Mouse (Mus musculus) layer of hippocampus, adult 2 months (tissue): Measurements from ENCODE around the gene Rmdn3. TPM values are rescaled to one million over a fixed set of nuclear protein-coding genes. Genes with fewer than 3 reads are reported as not detected.

Source experiments
- DNase-seq, 2 experiments: peaks; one replicate each; pipeline ENCODE4 v3.0.0; 2022; ENCODE audit warnings: low spot score in 2 of 2
- H3K27ac ChIP-seq: fragments of 200-600 bp; 2 replicates; pipeline ENCODE4 v1.8.1; 2022
- H3K4me3 ChIP-seq: fragments of 200-600 bp; 2 replicates; pipeline ENCODE4 v1.8.1; 2022; ENCODE audit warnings: mild to moderate bottlenecking
- CTCF ChIP-seq: fragments of 200-600 bp; conservative IDR thresholded peaks from 2 replicates; pipeline ENCODE4 v1.8.1; 2022; ENCODE audit warnings: antibody characterized with exemption, mild to moderate bottlenecking, moderate library complexity
- long read RNA-seq, 2 experiments: library from polyadenylated mRNA; stranded (forward); transcript quantifications; one replicate each; pipeline ENCODE4 v2.0.0; 2021; ENCODE audit warnings: borderline mapping rate in 2 of 2
- total RNA-seq, 2 experiments: library from RNA; stranded (reverse); gene quantifications; 2 replicates each; pipeline ENCODE4 v1.2.3; 2021

The Rmdn3 gene
- total RNA-seq: 10 to 100 TPM; 55.7 to 55.8 TPM
- long read RNA-seq, experiment 1, transcript Rmdn3-201 (13 exons, 2,249 nt): major isoform, 50 of 63 reads
- long read RNA-seq, experiment 1, partial matches to known transcripts: 2 of 63 reads
- long read RNA-seq, experiment 1, other reads (novel, unspliced or antisense): 11 of 63 reads
- long read RNA-seq, experiment 2, transcript Rmdn3-201 (13 exons, 2,249 nt): major isoform, 65 of 81 reads
- long read RNA-seq, experiment 2, partial matches to known transcripts: 2 of 81 reads
- long read RNA-seq, experiment 2, other reads (novel, unspliced or antisense): 14 of 81 reads

DNA sequence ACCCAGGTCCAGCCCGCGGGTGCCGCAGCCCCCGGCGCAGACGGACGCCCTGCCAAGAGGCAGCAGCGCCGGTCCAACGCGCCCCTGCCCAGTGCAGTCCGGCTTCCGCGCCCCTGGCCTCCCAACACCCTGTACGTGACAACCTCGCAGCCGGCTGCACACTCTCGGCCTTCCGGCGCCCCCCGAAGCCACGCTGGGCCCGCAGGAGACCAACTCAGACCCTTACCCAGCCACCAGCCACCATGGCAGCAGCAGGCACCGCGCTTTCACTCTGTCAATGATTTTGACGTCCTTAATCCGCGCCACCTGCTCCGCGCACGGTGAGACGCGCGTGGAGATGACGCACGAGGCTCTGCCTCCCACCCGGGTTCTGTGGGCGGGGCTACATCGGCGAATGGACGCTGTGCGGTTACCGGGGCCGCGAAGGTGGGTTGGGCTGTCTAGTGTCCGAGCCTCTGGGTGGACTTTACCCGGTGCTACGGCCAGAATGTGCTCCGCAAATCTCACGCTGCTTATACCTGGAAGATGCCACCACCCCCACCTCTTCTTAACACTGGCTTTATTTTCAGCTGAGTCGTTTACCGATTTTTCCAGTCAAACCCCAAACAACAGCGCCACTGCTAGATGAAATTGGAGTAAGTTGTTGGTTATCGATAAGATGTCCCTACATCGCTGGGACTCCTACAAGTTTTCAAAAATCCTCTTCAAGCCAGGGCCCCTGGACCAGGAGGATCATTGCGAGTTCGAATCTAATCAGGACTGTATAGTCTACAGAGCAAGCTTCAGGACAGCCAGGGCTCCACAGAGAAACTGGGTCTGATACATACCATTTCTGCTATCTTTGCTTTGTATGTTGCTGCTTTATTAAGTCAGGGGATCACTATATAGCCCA, at the start of gene Rmdn3:
Gene Rmdn3 (minus strand): TSS at position 354 of the 892 bp plus-strand sequence.
- Histone ChIP-seq H3K4me3 (peak within 1 kb of the TSS; percentile 97), H3K27ac (peak within 1 kb of the TSS; percentile 88)
- peak; percentile 94 to 98 for DNase-seq
- TF ChIP-seq CTCF: peak; percentile 41

DNA sequence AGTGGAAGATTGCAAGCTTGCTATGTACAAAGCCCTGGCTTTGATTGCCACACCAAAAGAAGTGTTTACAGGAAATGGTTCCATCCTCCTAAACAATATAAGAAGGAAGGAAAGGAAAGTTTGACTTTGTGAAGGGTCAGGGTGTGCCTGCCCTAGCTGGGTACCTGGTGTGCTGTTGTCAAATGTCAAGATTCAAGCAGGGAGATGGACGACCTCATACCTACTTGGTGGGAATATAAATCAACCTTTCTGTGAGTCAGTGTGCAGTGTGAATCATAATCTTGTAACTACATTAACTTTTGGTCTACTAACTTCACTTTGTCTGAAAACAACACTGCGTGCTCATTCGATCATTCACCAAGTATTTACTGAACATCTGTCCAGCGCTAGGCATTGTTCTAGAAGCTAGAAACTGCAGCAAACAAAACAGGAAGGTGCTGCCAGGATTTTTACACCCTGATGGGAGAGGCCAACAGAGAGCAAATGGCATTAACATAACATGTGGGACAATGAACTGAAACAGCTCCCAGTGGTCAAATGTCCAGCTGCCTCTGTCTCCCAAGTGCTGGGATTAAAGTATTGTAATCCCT, 47.1 kb upstream of the Rmdn3 start:
- DNase-seq: no peak
- no peak overlapping the region for H3K4me3 ChIP-seq
- no peak for TF ChIP-seq CTCF
- H3K27ac ChIP-seq: no peak overlapping the region

DNA sequence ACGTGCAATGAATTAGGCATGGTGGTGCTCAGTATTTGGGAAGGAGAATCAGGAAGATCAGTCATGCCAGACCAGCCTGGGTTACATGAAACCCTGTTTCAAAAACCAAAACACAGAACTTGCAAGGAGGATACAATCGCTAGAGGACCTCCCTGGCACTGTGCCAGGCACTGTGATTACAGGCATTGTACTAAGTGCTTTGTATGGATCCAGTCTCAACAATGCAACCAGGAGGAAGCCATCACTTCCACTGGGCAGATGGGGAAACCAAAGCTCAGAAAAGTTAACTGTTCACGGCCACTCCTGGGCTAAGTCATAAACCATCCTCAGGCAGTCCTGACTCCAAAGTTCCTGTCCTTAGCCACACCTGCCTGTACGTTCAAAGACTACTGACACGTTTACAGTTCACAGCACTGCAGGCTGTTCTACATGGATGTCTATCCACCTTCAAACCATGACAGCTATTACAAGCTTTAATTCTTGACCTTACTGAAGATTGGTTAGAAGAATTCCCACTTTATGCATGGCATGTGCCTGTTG, 46.1 kb upstream of the Rmdn3 start:
- no peak for TF ChIP-seq CTCF
- Histone ChIP-seq H3K27ac (no peak overlapping the region), H3K4me3 (no peak overlapping the region)
- no peak for DNase-seq

DNA sequence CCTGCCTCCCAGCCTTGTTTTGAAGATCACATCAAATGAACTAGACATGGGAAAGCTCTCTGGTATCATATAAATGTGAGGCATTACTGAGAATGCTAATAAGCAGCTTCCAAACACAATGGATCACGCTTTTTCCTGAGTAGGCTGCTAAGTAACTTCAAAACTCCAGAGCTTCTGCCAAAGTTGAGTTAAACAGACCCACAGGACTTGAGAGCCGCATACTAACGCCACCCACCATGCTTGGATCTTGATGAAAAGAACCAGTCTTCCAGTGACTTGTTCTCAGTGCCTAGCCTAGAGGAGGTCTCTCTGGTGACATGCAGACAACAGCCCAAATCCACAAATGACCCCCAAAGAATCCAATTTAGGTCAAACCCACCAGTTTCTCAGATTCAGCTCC, 42.1 kb upstream of the Rmdn3 start:
- DNase-seq: no peak
- no peak for TF ChIP-seq CTCF
- no peak overlapping the region for H3K4me3 ChIP-seq
- no peak overlapping the region for H3K27ac ChIP-seq

DNA sequence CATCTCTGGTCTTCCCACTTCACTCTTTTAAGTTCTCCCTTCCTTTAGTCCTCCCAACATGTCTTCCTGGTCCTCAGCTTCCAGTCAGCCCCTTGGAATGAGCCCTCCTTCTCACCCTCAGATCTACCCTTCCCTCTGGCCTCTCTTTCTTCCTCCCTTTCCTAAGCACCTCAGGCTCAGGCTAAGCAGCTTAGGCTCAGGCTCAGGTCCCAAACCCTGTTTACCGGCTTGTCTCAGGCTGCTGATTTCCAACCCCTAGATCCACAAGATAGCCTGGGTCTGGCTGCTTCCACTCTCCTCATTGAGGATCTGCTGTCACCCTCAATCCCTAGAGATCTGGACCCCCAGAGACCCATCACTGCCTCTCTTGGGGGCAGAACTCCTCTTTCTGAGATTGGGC, 41.2 kb upstream of the Rmdn3 start:
- H3K4me3 ChIP-seq: no peak overlapping the region
- DNase-seq: no peak
- H3K27ac ChIP-seq: no peak overlapping the region
- TF ChIP-seq CTCF: no peak

DNA sequence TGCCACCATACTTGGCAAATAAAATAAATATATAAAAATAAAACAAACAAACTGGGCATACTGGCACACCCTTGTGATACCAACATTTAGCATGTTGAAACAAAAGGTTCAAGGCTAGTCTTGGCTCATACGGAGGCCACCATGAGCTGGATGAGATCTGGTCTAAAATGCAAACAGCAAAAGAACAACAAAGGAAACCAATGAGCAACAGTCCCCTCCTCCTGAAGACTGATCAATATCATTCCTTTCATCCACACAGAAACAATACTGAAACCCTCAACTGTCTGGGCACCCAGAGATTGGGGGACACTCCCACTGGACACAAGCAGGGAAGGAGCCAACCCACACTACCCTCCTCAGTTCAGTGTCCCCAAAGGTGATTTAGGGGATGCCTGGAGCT, 40.7 kb upstream of the Rmdn3 start:
- TF ChIP-seq CTCF: no peak
- Histone ChIP-seq H3K4me3 (no peak overlapping the region), H3K27ac (no peak overlapping the region)
- DNase-seq: no peak

DNA sequence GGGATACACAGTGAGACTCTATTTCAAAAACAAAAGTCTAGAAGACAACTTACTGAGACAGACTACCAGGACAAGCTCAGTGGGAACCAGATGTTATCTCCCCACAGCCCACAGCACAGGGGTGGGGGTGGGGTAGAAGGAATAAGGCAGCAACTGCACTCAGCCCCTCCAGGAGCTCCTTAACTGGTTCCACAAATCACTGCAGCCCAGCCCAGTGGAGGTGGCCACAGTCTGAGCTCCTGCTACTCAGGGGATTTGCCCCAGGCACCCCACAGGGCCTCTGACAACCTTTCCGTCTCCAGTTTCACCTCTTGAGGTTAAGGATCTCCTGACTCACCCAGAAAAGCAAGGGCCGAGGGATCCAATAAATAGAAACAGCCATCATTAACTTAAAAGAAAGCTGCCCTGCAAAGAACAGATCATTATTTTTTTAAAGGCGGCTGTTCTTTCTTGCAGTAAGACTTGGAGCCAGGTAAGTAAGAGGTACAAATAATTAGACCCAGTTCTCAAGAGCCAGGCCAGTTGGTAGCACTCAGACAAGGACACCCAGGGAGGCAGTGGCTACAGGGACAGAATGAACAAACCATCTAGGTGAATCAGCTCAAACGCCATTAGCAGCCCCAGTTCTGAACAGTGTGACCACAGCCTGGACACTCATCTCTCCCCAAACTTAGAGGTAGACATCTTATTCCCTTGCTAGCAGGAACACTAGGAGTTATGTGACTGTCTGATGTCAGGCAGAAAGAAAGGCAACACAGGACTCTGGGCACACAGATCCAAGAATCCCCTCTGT, 39.7 kb upstream of the Rmdn3 start:
- H3K27ac ChIP-seq: no peak overlapping the region
- TF ChIP-seq CTCF: no peak
- H3K4me3 ChIP-seq: no peak overlapping the region
- DNase-seq: no peak

DNA sequence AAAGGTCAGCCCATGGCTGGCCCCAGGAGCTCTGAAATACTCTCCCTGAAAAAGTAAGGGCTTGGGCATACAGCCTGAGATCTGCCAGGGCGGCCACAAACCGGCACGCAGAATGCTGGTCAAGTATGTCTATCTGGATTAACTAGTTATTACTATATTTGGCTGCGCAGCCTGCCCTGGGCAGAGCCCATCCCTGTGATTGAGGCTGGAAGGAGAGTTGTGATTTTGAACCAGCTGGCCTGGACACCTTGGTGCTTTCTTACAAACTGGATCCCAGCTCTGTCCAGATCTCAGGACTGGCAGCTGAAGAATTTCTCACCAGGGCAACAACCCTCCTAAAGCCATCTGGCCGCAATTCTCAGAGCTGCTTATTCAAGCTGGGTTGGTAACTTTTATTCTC, 37.3 kb upstream of the Rmdn3 start:
- no peak overlapping the region for H3K4me3 ChIP-seq
- no peak for DNase-seq
- no peak for TF ChIP-seq CTCF
- H3K27ac ChIP-seq: peak overlapping the region; percentile 25; the same call in 1 of the 2 replicates

DNA sequence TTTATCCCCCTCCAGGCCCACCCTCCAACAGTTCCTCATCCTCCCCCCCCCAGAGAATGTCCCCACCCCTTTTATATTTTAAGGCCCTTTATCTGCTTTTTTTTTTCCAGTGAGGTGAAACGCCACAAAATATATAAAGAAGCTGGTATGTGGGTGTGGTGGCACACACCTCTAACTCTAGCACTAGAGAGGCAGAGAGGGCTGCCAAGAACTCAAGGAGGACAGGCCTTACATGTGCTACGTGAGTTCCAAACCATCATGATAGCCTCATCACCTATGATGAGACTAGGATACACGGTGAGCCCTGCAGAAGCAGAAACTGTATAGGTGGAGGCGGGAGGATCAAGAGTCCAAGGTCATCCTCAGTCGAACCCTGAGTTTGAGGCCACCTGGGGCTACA, 34.1 kb upstream of the Rmdn3 start:
- DNase-seq: no peak
- Histone ChIP-seq H3K4me3 (no peak overlapping the region), H3K27ac (no peak overlapping the region)
- no peak for TF ChIP-seq CTCF

DNA sequence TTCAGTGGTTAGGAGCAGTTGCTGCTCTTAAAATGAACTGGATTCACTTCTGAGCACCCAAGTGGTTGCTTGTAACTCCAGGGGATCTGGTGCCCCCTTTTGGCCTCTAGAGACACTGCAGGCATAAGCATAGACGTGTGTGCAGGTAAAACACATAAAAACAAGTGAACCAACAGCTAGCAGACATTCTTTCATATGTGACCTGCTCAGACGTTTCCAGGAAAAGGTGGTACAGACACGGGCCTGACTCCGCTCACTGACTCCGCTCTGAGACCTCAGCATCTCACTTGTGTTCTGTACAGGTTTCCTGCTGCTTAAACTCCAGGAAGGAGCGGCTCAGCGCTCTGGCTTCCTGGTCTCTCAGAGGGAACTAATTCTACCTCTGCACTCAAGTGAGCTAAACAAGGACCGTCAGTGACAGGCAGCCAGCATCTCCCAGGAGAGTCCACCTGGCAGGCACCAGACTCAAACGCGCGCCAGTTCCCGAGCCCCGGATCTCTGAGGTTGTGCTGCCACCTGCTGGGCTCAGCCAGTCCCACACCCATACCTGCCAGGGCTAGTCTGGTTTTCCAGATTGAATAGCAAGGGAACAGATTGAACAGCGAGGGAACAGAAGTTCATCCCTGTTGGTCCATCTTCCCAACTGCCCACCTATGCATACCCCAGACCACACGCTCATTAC, 32.3 kb upstream of the Rmdn3 start:
- peak overlapping the region; percentile 46 for H3K4me3 ChIP-seq

DNA sequence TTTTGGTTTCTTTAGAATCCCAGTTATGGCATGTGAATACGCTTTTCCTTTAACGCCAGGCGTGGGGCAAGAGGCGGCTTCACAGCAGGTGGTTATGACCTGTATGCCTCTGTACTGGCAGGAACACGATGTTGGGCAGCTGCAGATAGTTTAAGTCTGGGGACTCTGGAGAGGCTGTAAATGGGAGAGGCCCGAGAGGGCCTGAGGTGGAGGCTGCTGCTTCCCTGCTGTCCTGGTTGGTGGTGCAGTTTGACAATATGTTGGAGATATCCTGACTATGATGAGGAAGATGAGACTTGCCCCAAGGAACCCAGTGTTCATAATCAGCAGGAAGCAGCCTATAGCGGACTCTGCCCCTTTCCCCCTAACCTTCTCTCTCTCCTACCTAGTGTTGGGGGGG, 26.1 kb upstream of the Rmdn3 start:
- TF ChIP-seq CTCF: no peak
- Histone ChIP-seq H3K4me3 (no peak overlapping the region), H3K27ac (no peak overlapping the region)
- no peak for DNase-seq

More for the DNA sequence above, 32.3 kb upstream of the Rmdn3 start:
- peak; percentile 77 to 89 for DNase-seq
- H3K27ac ChIP-seq: peak overlapping the region; percentile 28; the same call in 1 of the 2 replicates
- peak; percentile 72 for TF ChIP-seq CTCF

DNA sequence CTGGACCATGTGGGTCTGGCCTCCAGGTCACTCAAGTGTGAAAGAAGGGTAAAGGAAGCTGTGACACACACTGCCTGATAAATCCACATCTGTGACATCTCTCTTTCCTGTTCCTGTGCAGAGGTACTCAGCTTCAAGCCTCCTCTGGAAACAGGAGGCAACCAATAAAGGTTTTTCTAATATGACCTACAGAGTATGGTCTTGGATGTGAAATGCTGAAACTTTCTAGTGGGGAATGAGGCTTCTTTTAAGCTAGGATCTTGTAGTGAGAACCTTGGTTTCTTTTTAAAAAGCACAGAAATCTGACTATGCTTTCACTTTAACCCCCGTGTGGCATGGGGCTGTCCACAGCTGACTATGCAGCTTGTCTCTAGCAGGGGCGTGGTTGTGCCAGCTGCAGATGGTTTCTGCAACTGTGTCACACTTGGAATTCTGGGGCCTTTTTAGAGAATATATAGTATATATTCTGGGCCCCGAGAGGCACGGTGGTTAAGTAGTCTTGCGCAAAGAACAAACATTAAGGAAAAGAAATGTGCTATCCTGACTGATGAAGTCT, 20.6 kb upstream of the Rmdn3 start:
- no peak for TF ChIP-seq CTCF
- no peak for DNase-seq
- Histone ChIP-seq H3K27ac (no peak overlapping the region), H3K4me3 (no peak overlapping the region)
